Mouse (Mus musculus): ENCODE results near the gene Rad51c. TPM values are rescaled to one million over a fixed set of nuclear protein-coding genes. Genes with fewer than 3 reads are reported as not detected.

Rad51c gene
- total and polyA plus RNA-seq, 3 experiments = 0.35 to 1.7 (median 0.89) TPM

- no peak for TF ChIP-seq POLR2A (IDR thresholded peaks at IDR 0.05; ENCODE audit: insufficient read depth, low read depth, low read length)
- peak; percentile 80 for TF ChIP-seq CTCF (IDR thresholded peaks at IDR 0.05)
- no peak for TF ChIP-seq EP300 (IDR thresholded peaks at IDR 0.05; ENCODE audit: insufficient read depth, low read depth, low read length)
- Histone ChIP-seq H3K27me3 (ENCODE audit: control insufficient read depth, insufficient read depth, low read length) (no peaks in the 10 kb centered on the region), H3K4me1 (ENCODE audit: control insufficient read depth, insufficient read depth, low read length) (no peaks in the 10 kb centered on the region), H3K79me2 (replicated peaks; ENCODE audit: control insufficient read depth, insufficient read depth, low read length) (no peaks in the 10 kb centered on the region), H3K4me3 (no peak overlapping the region), H3K9ac (ENCODE audit: low read depth, low read length) (no peak overlapping the region), H3K27ac (no peak overlapping the region), H3K36me3 (ENCODE audit: control insufficient read depth, insufficient read depth, low read length) (no peaks in the 10 kb centered on the region)
- WGBS = 19% methylated on average over 1 of the region's 1 CpGs
- intact Hi-C loops (cut with DNase I) = loop anchor here (1.0 kb wide), 1 partner anchor 180 kb away; no protein-coding TSS in a partner anchor
- no peak for DNase-seq
These were observed 10.9 kb downstream of the Rad51c start for GRCm38 (mm10) chr11:87393855-87394254.

GRCm38 (mm10) chr11:87385676-87386075 is 19.1 kb downstream of the Rad51c start:
- H3K4me1 ChIP-seq (ENCODE audit: control insufficient read depth, insufficient read depth, low read length) = no peaks in the 10 kb centered on the region
- 100% methylated on average over 1 of the region's 1 CpGs for WGBS
- H3K27ac ChIP-seq = no peak overlapping the region

GRCm38 (mm10) chr11:87384551-87384950 is 20.2 kb downstream of the Rad51c start:
- Histone ChIP-seq H3K79me2 (replicated peaks; ENCODE audit: control insufficient read depth, insufficient read depth, low read length) (no peaks in the 10 kb centered on the region), H3K4me3 (no peak overlapping the region), H3K27me3 (ENCODE audit: control insufficient read depth, insufficient read depth, low read length) (no peaks in the 10 kb centered on the region), H3K36me3 (ENCODE audit: control insufficient read depth, insufficient read depth, low read length) (no peaks in the 10 kb centered on the region), H3K27ac (no peak overlapping the region), H3K4me1 (ENCODE audit: control insufficient read depth, insufficient read depth, low read length) (no peaks in the 10 kb centered on the region), H3K9ac (ENCODE audit: low read depth, low read length) (no peak overlapping the region)
- DNase-seq = no peak
- TF ChIP-seq POLR2A (IDR thresholded peaks at IDR 0.05; ENCODE audit: insufficient read depth, low read depth, low read length) = no peak
- TF ChIP-seq CTCF (IDR thresholded peaks at IDR 0.05) = no peak
- no peak for TF ChIP-seq EP300 (IDR thresholded peaks at IDR 0.05; ENCODE audit: insufficient read depth, low read depth, low read length)
- WGBS = 95% methylated on average over 4 of the region's 4 CpGs
- intact Hi-C loops (cut with DNase I) = no loop called here

More at GRCm38 (mm10) chr11:87385676-87386075, 19.1 kb downstream of the Rad51c start:
- H3K79me2 ChIP-seq (replicated peaks; ENCODE audit: control insufficient read depth, insufficient read depth, low read length) = no peaks in the 10 kb centered on the region
- no peak overlapping the region for H3K9ac ChIP-seq (ENCODE audit: low read depth, low read length)
- DNase-seq = no peak
- intact Hi-C loops (cut with DNase I) = no loop called here
- H3K27me3 ChIP-seq (ENCODE audit: control insufficient read depth, insufficient read depth, low read length) = no peaks in the 10 kb centered on the region
- no peaks in the 10 kb centered on the region for H3K36me3 ChIP-seq (ENCODE audit: control insufficient read depth, insufficient read depth, low read length)
- no peak overlapping the region for H3K4me3 ChIP-seq
- no peak for TF ChIP-seq POLR2A (IDR thresholded peaks at IDR 0.05; ENCODE audit: insufficient read depth, low read depth, low read length)
- no peak for TF ChIP-seq EP300 (IDR thresholded peaks at IDR 0.05; ENCODE audit: insufficient read depth, low read depth, low read length)
- TF ChIP-seq CTCF (IDR thresholded peaks at IDR 0.05) = no peak

- Histone ChIP-seq H3K79me2 (replicated peaks; ENCODE audit: control insufficient read depth, insufficient read depth, low read length) (no peaks in the 10 kb centered on the region), H3K4me3 (no peak overlapping the region), H3K36me3 (ENCODE audit: control insufficient read depth, insufficient read depth, low read length) (no peaks in the 10 kb centered on the region), H3K27me3 (ENCODE audit: control insufficient read depth, insufficient read depth, low read length) (no peaks in the 10 kb centered on the region), H3K27ac (no peak overlapping the region), H3K9ac (ENCODE audit: low read depth, low read length) (no peak overlapping the region), H3K4me1 (ENCODE audit: control insufficient read depth, insufficient read depth, low read length) (no peaks in the 10 kb centered on the region)
- intact Hi-C loops (cut with DNase I) = no loop called here
- WGBS = 60% methylated on average over 9 of the region's 9 CpGs
- DNase-seq = no peak
- TF ChIP-seq EP300 (IDR thresholded peaks at IDR 0.05; ENCODE audit: insufficient read depth, low read depth, low read length) = no peak
- TF ChIP-seq POLR2A (IDR thresholded peaks at IDR 0.05; ENCODE audit: insufficient read depth, low read depth, low read length) = no peak
- no peak for TF ChIP-seq CTCF (IDR thresholded peaks at IDR 0.05)
These were observed 36.7 kb downstream of the Rad51c start for GRCm38 (mm10) chr11:87367865-87368580.

GRCm38 (mm10) chr11:87367061-87367460 is 37.7 kb downstream of the Rad51c start:
- H3K27me3 ChIP-seq (ENCODE audit: control insufficient read depth, insufficient read depth, low read length) = no peaks in the 10 kb centered on the region
- DNase-seq = no peak
- TF ChIP-seq POLR2A (IDR thresholded peaks at IDR 0.05; ENCODE audit: insufficient read depth, low read depth, low read length) = no peak
- no peak for TF ChIP-seq CTCF (IDR thresholded peaks at IDR 0.05)
- TF ChIP-seq EP300 (IDR thresholded peaks at IDR 0.05; ENCODE audit: insufficient read depth, low read depth, low read length) = no peak
- no peak overlapping the region for H3K9ac ChIP-seq (ENCODE audit: low read depth, low read length)
- no peaks in the 10 kb centered on the region for H3K79me2 ChIP-seq (replicated peaks; ENCODE audit: control insufficient read depth, insufficient read depth, low read length)
- WGBS = 83% methylated on average over 7 of the region's 7 CpGs
- intact Hi-C loops (cut with DNase I) = no loop called here
- no peaks in the 10 kb centered on the region for H3K36me3 ChIP-seq (ENCODE audit: control insufficient read depth, insufficient read depth, low read length)
- H3K27ac ChIP-seq = no peak overlapping the region
- H3K4me3 ChIP-seq = no peak overlapping the region
- H3K4me1 ChIP-seq (ENCODE audit: control insufficient read depth, insufficient read depth, low read length) = no peaks in the 10 kb centered on the region

GRCm38 (mm10) chr11:87365120-87365519 is 39.6 kb downstream of the Rad51c start:
- Histone ChIP-seq H3K27me3 (ENCODE audit: control insufficient read depth, insufficient read depth, low read length) (no peaks in the 10 kb centered on the region), H3K27ac (no peak overlapping the region), H3K9ac (ENCODE audit: low read depth, low read length) (no peak overlapping the region), H3K36me3 (ENCODE audit: control insufficient read depth, insufficient read depth, low read length) (no peaks in the 10 kb centered on the region), H3K79me2 (replicated peaks; ENCODE audit: control insufficient read depth, insufficient read depth, low read length) (no peaks in the 10 kb centered on the region), H3K4me3 (no peak overlapping the region), H3K4me1 (ENCODE audit: control insufficient read depth, insufficient read depth, low read length) (no peaks in the 10 kb centered on the region)
- 85% methylated on average over 5 of the region's 5 CpGs for WGBS
- no peak for DNase-seq
- intact Hi-C loops (cut with DNase I) = no loop called here
- no peak for TF ChIP-seq EP300 (IDR thresholded peaks at IDR 0.05; ENCODE audit: insufficient read depth, low read depth, low read length)
- no peak for TF ChIP-seq CTCF (IDR thresholded peaks at IDR 0.05)
- TF ChIP-seq POLR2A (IDR thresholded peaks at IDR 0.05; ENCODE audit: insufficient read depth, low read depth, low read length) = no peak
